ENCODE assay signal across 12 mouse cellular contexts in the genomic region with DNA sequence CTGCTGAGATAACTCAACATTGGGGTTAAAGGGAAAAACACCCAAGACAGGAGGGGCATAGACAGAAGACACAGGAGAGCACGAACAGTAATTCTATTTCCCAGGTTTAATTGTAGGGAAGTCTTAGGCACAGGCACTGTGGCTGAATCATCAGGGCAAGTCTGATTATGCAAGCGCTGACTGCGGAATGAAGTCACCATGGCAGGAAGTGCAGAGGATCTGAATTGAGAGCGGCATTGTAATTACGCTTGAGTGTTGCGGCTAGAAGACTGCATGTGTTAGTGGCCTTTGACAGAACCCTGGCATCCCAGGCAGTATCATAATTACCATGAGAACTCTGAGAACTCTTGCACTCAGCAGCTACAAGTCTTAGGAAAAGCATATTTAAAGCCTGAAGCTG.
DNase-seq lines count a peak whose midpoint lies in the region; ATAC-seq lines count a peak whose summit lies in the region.
"Had no signal": no experiment of that assay in that cellular context is flagged by ENCODE, and none has a peak within 500 bp of the region (broad histone marks: within the 10 kb centered on the region; RNA-seq: fewer than 3 reads in every experiment).

No protein-coding gene starts in this region.

- peak; percentile 68 for ATAC-seq in cerebellum, adult (ENCODE audit: insufficient number of reproducible peaks, low FRiP score, low TSS enrichment)
- ATAC-seq in megakaryocyte progenitor cell, adult 5-6 weeks (replicated peaks; ENCODE audit: poor library complexity), result peak; percentile 46; the same call in 1 of the 2 replicates
- no peak for ATAC-seq in erythroblast, adult 5-6 weeks (replicated peaks; ENCODE audit: low FRiP score, poor library complexity, severe bottlenecking)

- DNase-seq in cerebellum, adult 11-12 months, result no peak
- peak; percentile 18 for DNase-seq in layer of hippocampus, adult 9-11 months
- DNase-seq in layer of hippocampus, postnatal 14 days (ENCODE audit: low spot score in 2 of 2), result no peak
- peak; percentile 3 to 35 for DNase-seq in adrenal gland, postnatal 36 days
- no peak for DNase-seq in urinary bladder, postnatal 10 days (ENCODE audit: low spot score)
- DNase-seq: B cell, adult 2 months; kidney, adult 9 months; layer of hippocampus, postnatal 36 days; spleen, adult 18-20 months had no signal

Comparison
In these comparisons a context has a peak if more than half of its experiments do, and no peak if none do; other contexts are left out.
1. DNase-seq: peak in layer of hippocampus, adult 9-11 months (single experiment) and adrenal gland, postnatal 36 days (2 of 2); none in cerebellum, adult 11-12 months (single experiment), layer of hippocampus, postnatal 14 days (0 of 2) and urinary bladder, postnatal 10 days (single experiment).